Mouse (Mus musculus): ENCODE results near the gene Rims3. TPM values are rescaled to one million over a fixed set of nuclear protein-coding genes. Genes with fewer than 3 reads are reported as not detected.

Rims3 gene
- total RNA-seq, 2 experiments from 2014 or later: 0.15 to 0.29 TPM

GRCm38 (mm10) chr4:120890754-120891440 lies 36.3 kb downstream of the Rims3 start:
- ATAC-seq (ENCODE audit: poor library complexity, severe bottlenecking): no peak

GRCm38 (mm10) chr4:120891960-120892359 lies 37.3 kb downstream of the Rims3 start:
- no peak for ATAC-seq (ENCODE audit: poor library complexity, severe bottlenecking)

- no peak for ATAC-seq (ENCODE audit: poor library complexity, severe bottlenecking)
These were observed 37.9 kb downstream of the Rims3 start for GRCm38 (mm10) chr4:120892516-120892915.

GRCm38 (mm10) chr4:120893656-120894401 lies 39.2 kb downstream of the Rims3 start:
- ATAC-seq (ENCODE audit: poor library complexity, severe bottlenecking): no peak

- no peak for ATAC-seq (ENCODE audit: poor library complexity, severe bottlenecking)
These were observed 40.0 kb downstream of the Rims3 start for GRCm38 (mm10) chr4:120894584-120894983.

GRCm38 (mm10) chr4:120895226-120895625 lies 40.6 kb downstream of the Rims3 start:
- no peak for ATAC-seq (ENCODE audit: poor library complexity, severe bottlenecking)

GRCm38 (mm10) chr4:120895810-120896584 lies 41.4 kb downstream of the Rims3 start:
- ATAC-seq (ENCODE audit: poor library complexity, severe bottlenecking): no peak

- ATAC-seq (ENCODE audit: poor library complexity, severe bottlenecking): no peak
These were observed 49.9 kb downstream of the Rims3 start for GRCm38 (mm10) chr4:120904533-120904932.

GRCm38 (mm10) chr4:120905644-120906043 lies 51.0 kb downstream of the Rims3 start:
- ATAC-seq (ENCODE audit: poor library complexity, severe bottlenecking): 0 out of 2 replicates have a peak, but pooled peaks have one; percentile 28

- peak; percentile 82 for ATAC-seq (ENCODE audit: poor library complexity, severe bottlenecking)
These were observed 55.0 kb downstream of the Rims3 start for GRCm38 (mm10) chr4:120909558-120910150.

GRCm38 (mm10) chr4:120911086-120911485 lies 56.5 kb downstream of the Rims3 start:
- no peak for ATAC-seq (ENCODE audit: poor library complexity, severe bottlenecking)

- ATAC-seq (ENCODE audit: poor library complexity, severe bottlenecking): no peak
These were observed 58.2 kb downstream of the Rims3 start for GRCm38 (mm10) chr4:120912866-120913265.

GRCm38 (mm10) chr4:120913443-120913842 lies 58.8 kb downstream of the Rims3 start:
- no peak for ATAC-seq (ENCODE audit: poor library complexity, severe bottlenecking)

- peak; percentile 56 for ATAC-seq (ENCODE audit: poor library complexity, severe bottlenecking)
These were observed 59.2 kb downstream of the Rims3 start for GRCm38 (mm10) chr4:120913861-120914260.

GRCm38 (mm10) chr4:120914501-120914900 lies 59.9 kb downstream of the Rims3 start:
- peak; percentile 76 for ATAC-seq (ENCODE audit: poor library complexity, severe bottlenecking)

GRCm38 (mm10) chr4:120921461-120921860 lies 66.8 kb downstream of the Rims3 start:
- ATAC-seq (ENCODE audit: poor library complexity, severe bottlenecking): no peak

GRCm38 (mm10) chr4:120924554-120925299 lies 70.1 kb downstream of the Rims3 start, which contains the start of gene Exo5:
TSS of gene Exo5 (minus strand) at chr4:120925017.
- ATAC-seq (ENCODE audit: poor library complexity, severe bottlenecking): peak; percentile 94

- ATAC-seq (ENCODE audit: poor library complexity, severe bottlenecking): peak; percentile 52
These were observed 70.8 kb downstream of the Rims3 start for GRCm38 (mm10) chr4:120925386-120925785.

GRCm38 (mm10) chr4:120928686-120929085 lies 74.1 kb downstream of the Rims3 start:
- ATAC-seq (ENCODE audit: poor library complexity, severe bottlenecking): no peak

GRCm38 (mm10) chr4:120930736-120931135 lies 76.1 kb downstream of the Rims3 start:
- ATAC-seq (ENCODE audit: poor library complexity, severe bottlenecking): no peak

Measured in megakaryocyte, adult 5-6 weeks (primary cell).